Mouse (Mus musculus): ENCODE data around the gene Sept11. TPM values are rescaled to one million over a fixed set of nuclear protein-coding genes. Genes with fewer than 3 reads are reported as not detected.

The Sept11 gene
- total RNA-seq (2012; rRNA removed) (72.3 and 76.5 TPM in 2 replicates), total RNA-seq (2014; rRNA removed) (66.5 and 78.5 TPM in 2 replicates), polyA plus RNA-seq (2012; ENCODE audit: insufficient read length, low read depth) (138 and 159 TPM in 2 replicates)

DNA sequence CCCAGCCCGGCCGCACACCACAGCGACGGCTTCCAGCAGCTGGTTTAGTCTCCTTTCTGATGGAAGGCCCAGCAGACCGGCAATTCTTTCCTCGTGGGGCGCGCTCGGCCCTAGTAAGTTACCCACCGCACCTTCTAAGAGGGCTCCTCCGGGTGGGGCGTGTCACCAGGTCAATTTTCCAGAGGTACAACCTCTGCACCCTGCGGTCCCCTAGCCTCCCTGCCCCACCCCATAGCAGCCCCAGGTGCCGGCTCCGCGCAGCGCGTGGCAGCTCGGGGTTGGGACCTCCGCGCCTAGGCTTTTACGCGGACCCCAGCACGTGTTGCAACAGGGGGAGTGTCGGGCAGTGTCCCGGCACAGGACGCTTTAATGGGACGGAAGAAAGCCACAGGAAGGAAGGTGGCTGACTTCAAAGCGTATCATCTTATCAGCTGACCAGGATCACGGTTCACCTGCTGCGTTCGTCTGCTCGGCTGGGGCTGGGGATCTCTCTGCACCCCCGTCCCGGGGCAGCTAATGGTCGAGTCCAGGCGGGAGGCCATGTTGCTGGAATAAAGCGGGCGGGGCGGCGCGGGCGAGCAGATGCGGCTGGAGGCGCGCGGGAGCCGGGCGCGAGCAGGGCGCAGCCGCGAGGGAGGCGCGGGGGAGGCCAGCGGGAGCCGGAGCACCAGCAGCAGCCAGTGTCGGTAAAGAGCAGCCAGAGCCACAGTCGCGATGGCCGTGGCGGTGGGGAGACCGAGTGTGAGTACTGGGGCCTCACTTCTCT is at the start of gene Sept11:
Sept11 (plus strand) TSS at position 581 of the 766 bp plus-strand sequence.
- Histone ChIP-seq H3K9ac (ENCODE audit: insufficient read depth, low read depth) (peak within 1 kb of the TSS; percentile 90), H3K27me3 (replicated peaks) (no peaks in the 10 kb centered on the region), H3K9me3 (replicated peaks; ENCODE audit: low read length) (no peaks in the 10 kb centered on the region), H3K4me1 (ENCODE audit: control insufficient read depth in 1 of 2, insufficient read depth in 2 of 2) (peaks cover 6 to 47% of the 10 kb centered on the region in 2 experiments; a peak in 3 of 4 replicates), H3K79me2 (replicated peaks; ENCODE audit: control insufficient read depth, extremely low read depth, insufficient read depth, poor library complexity, severe bottlenecking) (peaks cover 44% of the 10 kb centered on the region), H3K27ac (ENCODE audit: insufficient read depth, low read depth) (peak within 1 kb of the TSS; percentile 53), H3K4me3 (replicated peaks in 1 of 3; ENCODE audit: low read depth in 2 of 3, low read length in 2 of 3, poor library complexity in 1 of 3) (peak within 1 kb of the TSS; percentile 78 to 94 (median 86)), H3K4me2 (ENCODE audit: insufficient read depth, low read depth, poor library complexity, severe bottlenecking) (peak within 1 kb of the TSS; percentile 92), H3K36me3 (replicated peaks in 1 of 2; ENCODE audit: control insufficient read depth in 1 of 2, insufficient read depth in 1 of 2, low read length in 1 of 2) (no peaks in the 10 kb centered on the region)
- in situ Hi-C loops (cut with MboI; ENCODE audit: low pct_ligation_motif_present, low pct_unique_long_range_greater_than_20kb, low sequenced_read_pairs) (loop anchor here (5.0 kb wide), 2 partner anchors 64 to 174 kb away; partner anchors contain the start of gene Ccng2), dilution Hi-C loops (cut with MboI; ENCODE audit: extremely low pct_ligation_motif_present, extremely low pct_unique_long_range_greater_than_20kb, low sequenced_read_pairs) (no loop called here)
- peak; percentile 78 for DNase-seq (ENCODE audit: extremely low read depth)
- TF ChIP-seq ZNF384 (IDR thresholded peaks at IDR 0.05; ENCODE audit: low read depth, low read length) (no peak), MAFK (IDR thresholded peaks at IDR 0.05; ENCODE audit: insufficient replicate concordance, low read length) (no peak), NRF1 (IDR thresholded peaks at IDR 0.05; ENCODE audit: low read depth, low read length) (peak; percentile 77), ZMIZ1 (IDR thresholded peaks at IDR 0.05; ENCODE audit: low read depth, low read length) (peak; percentile 97), POLR2AphosphoS2 (IDR thresholded peaks at IDR 0.05; ENCODE audit: low read depth, low read length) (peak; percentile 75; the same call in 1 of the 2 replicates), ZKSCAN1 (IDR thresholded peaks at IDR 0.05; ENCODE audit: borderline replicate concordance, low read depth, low read length) (no peak), ZC3H11A (IDR thresholded peaks at IDR 0.05; ENCODE audit: low read depth, low read length) (no peak), GABPA (IDR thresholded peaks at IDR 0.05; ENCODE audit: insufficient replicate concordance, low read depth, low read length) (no peak), CTCF (conservative IDR thresholded peaks at IDR 0.05 in 1 of 2, IDR thresholded peaks at IDR 0.05 in 1 of 2; ENCODE audit: low read depth in 2 of 2, low read length in 2 of 2) (no peak), SIN3A (IDR thresholded peaks at IDR 0.05; ENCODE audit: low read length) (peak; percentile 80), CHD1 (IDR thresholded peaks at IDR 0.05; ENCODE audit: low read depth, low read length) (peak; percentile 100), TCF12 (IDR thresholded peaks at IDR 0.05; ENCODE audit: low read depth, low read length) (peak; percentile 85), PAX5 (IDR thresholded peaks at IDR 0.05; ENCODE audit: low read length) (no peak), JUN (IDR thresholded peaks at IDR 0.05; ENCODE audit: insufficient read depth, low read depth, low read length) (no peak), UBTF (IDR thresholded peaks at IDR 0.05; ENCODE audit: low read depth, low read length) (no peak), ETS1 (conservative IDR thresholded peaks at IDR 0.05; ENCODE audit: low read depth, low read length) (no peak), TBP (conservative IDR thresholded peaks at IDR 0.05; ENCODE audit: low read depth, low read length) (peak; percentile 79), USF1 (IDR thresholded peaks at IDR 0.05; ENCODE audit: low read depth, low read length) (no peak), HCFC1 (IDR thresholded peaks at IDR 0.05; ENCODE audit: low read depth, low read length) (peak; percentile 64), ELF1 (IDR thresholded peaks at IDR 0.05; ENCODE audit: low read depth, low read length) (peak; percentile 45), MXI1 (IDR thresholded peaks at IDR 0.05; ENCODE audit: low read depth, low read length) (peak; percentile 85), USF2 (conservative IDR thresholded peaks at IDR 0.05; ENCODE audit: low read depth, low read length) (no peak), E2F4 (IDR thresholded peaks at IDR 0.05; ENCODE audit: insufficient replicate concordance, low read depth, low read length) (no peak), MYC (IDR thresholded peaks at IDR 0.05; ENCODE audit: low read depth, low read length) (peak; percentile 76), CHD2 (IDR thresholded peaks at IDR 0.05; ENCODE audit: low read length) (no peak), EP300 (IDR thresholded peaks at IDR 0.05; ENCODE audit: low read length) (no peak), BHLHE40 (IDR thresholded peaks at IDR 0.05; ENCODE audit: low read depth, low read length) (peak; percentile 70), JUND (conservative IDR thresholded peaks at IDR 0.05; ENCODE audit: low read depth, low read length) (no peak), MEF2A (IDR thresholded peaks at IDR 0.05; ENCODE audit: borderline replicate concordance, low read depth, low read length) (no peak; the same call in 1 of the 2 replicates), KAT2A (IDR thresholded peaks at IDR 0.05; ENCODE audit: insufficient replicate concordance, low read length) (no peak), RCOR1 (conservative IDR thresholded peaks at IDR 0.05; ENCODE audit: low read depth, low read length) (no peak), RAD21 (IDR thresholded peaks at IDR 0.05; ENCODE audit: low read depth, low read length) (no peak), IRF4 (IDR thresholded peaks at IDR 0.05; ENCODE audit: low read depth, low read length) (0 out of 2 replicates have a peak, but pooled peaks have one; percentile 27), MAX (IDR thresholded peaks at IDR 0.05; ENCODE audit: low read length) (peak; percentile 85), NELFE (IDR thresholded peaks at IDR 0.05; ENCODE audit: low read depth, low read length) (peak; percentile 94), SMC3 (IDR thresholded peaks at IDR 0.05; ENCODE audit: low read depth, low read length) (no peak), MAZ (IDR thresholded peaks at IDR 0.05; ENCODE audit: low read depth, low read length) (0 out of 2 replicates have a peak, but pooled peaks have one; percentile 33), POLR2A (IDR thresholded peaks at IDR 0.05; ENCODE audit: low read depth, low read length) (peak; percentile 92)

Data from CH12.LX (cell line).